8 mouse cellular contexts compared by ENCODE assay signal in the genomic region with DNA sequence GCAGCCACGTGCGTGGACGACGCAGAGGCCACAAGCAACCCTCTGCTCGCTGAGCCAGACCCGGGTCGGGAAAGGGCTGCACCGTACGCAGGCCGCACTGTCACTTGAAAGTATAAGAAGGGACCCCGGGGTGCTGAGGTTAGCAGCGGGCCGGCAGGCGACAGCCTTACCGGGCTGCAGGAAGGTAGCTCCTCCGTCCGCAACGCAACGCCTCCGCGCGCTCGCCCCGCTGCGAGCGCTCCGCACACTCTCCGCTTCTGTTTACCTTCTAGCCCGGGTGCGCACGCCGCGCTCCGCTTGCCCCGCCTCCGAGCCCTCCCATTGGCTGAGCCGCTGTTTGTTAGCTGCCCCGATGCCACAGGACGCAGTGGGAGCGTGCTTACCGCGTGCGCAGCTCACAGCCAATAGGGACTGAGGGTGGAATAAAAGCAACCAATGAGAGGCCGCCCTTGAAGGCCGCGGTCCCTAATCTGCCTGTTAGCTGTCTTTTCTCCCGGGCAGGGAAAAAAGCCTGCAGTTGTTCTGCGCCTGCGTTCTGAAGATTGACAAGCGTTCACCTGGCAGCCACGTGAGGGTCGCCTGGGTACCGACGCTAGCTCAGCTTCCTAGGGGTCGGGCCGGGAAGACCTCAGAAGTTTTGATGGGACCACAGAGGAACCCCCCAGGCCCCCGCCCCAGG. TPM values are rescaled to one million over a fixed set of nuclear protein-coding genes. Genes with fewer than 3 reads are reported as not detected.
A peak's percentile ranks its signal among the peaks of the same experiment; 100 is the strongest.
DNase-seq lines count a peak whose midpoint lies in the region; ATAC-seq lines count a peak whose summit lies in the region.

No protein-coding gene starts in this region.

- peak overlapping the region; percentile 63 for H3K27ac ChIP-seq in forebrain, embryonic 10.5 days
- peak overlapping the region; percentile 93 for H3K27ac ChIP-seq in heart, embryonic 16.5 days (ENCODE audit: low read length)
- H3K27ac ChIP-seq in liver, embryonic 15.5 days (replicated peaks): peak overlapping the region; percentile 74
- H3K27ac ChIP-seq in neural tube, embryonic 12.5 days: no peak overlapping the region

- no peaks in the 10 kb centered on the region for H3K9me3 ChIP-seq in forebrain, embryonic 10.5 days
- H3K9me3 ChIP-seq in heart, embryonic 16.5 days (replicated peaks; ENCODE audit: control insufficient read depth, low read length): no peaks in the 10 kb centered on the region
- no peaks in the 10 kb centered on the region for H3K9me3 ChIP-seq in liver, embryonic 15.5 days (replicated peaks)
- H3K9me3 ChIP-seq in neural tube, embryonic 12.5 days: no peaks in the 10 kb centered on the region

- peak overlapping the region; percentile 75 for H3K4me2 ChIP-seq in heart, embryonic 16.5 days (ENCODE audit: low read depth, low read length)
- peak overlapping the region; percentile 97 for H3K4me2 ChIP-seq in liver, embryonic 15.5 days
- peak overlapping the region; percentile 96 for H3K4me2 ChIP-seq in neural tube, embryonic 12.5 days (replicated peaks)

- peaks cover 12% of the 10 kb centered on the region; the same call in 1 of the 2 replicates for H3K27me3 ChIP-seq in forebrain, embryonic 10.5 days (ENCODE audit: poor library complexity, severe bottlenecking)
- H3K27me3 ChIP-seq in heart, embryonic 16.5 days (ENCODE audit: control insufficient read depth, insufficient read depth, low read length): no peaks in the 10 kb centered on the region
- no peaks in the 10 kb centered on the region; the same call in 1 of the 2 replicates for H3K27me3 ChIP-seq in liver, embryonic 15.5 days
- H3K27me3 ChIP-seq in neural tube, embryonic 12.5 days (replicated peaks): no peaks in the 10 kb centered on the region

- H3K4me3 ChIP-seq in forebrain, embryonic 10.5 days: peak overlapping the region; percentile 69
- H3K4me3 ChIP-seq in heart, embryonic 16.5 days (ENCODE audit: low read length): peak overlapping the region; percentile 85
- H3K4me3 ChIP-seq in liver, embryonic 15.5 days (replicated peaks): peak overlapping the region; percentile 76
- H3K4me3 ChIP-seq in neural tube, embryonic 12.5 days: peak overlapping the region; percentile 58

- peak overlapping the region; percentile 79 for H3K9ac ChIP-seq in heart, embryonic 16.5 days (ENCODE audit: low read length)
- H3K9ac ChIP-seq in liver, embryonic 15.5 days: peak overlapping the region; percentile 66
- H3K9ac ChIP-seq in neural tube, embryonic 12.5 days: peak overlapping the region; percentile 52; the same call in 1 of the 2 replicates

- DNase-seq in CD8-positive naive resting alpha-beta T cell, adult 2 months (ENCODE audit: low read depth in 2 of 2, low spot score in 2 of 2): peak; percentile 97 to 98
- peak; percentile 93 for DNase-seq in c-Kit-positive CD71-negative TER-119-negative erythroid progenitor cells, embryonic 14.5 days (ENCODE audit: low read depth)
- peak; percentile 97 for DNase-seq in forebrain, embryonic 10.5 days (ENCODE audit: extremely low spot score, low spot score)
- peak; percentile 98 to 99 for DNase-seq in kidney, postnatal 36 days
- peak; percentile 98 for DNase-seq in telencephalon, adult 2 months (ENCODE audit: low read depth, low spot score)

- WGBS in forebrain, embryonic 10.5 days: 1% methylated on average over 57 of the region's 57 CpGs
- under 1% methylated on average over 57 of the region's 57 CpGs for WGBS in heart, embryonic 16.5 days
- under 1% methylated on average over 57 of the region's 57 CpGs for WGBS in liver, embryonic 15.5 days (ENCODE audit: insufficient replicate concordance)
- WGBS in neural tube, embryonic 12.5 days: 1% methylated on average over 57 of the region's 57 CpGs

- no peaks in the 10 kb centered on the region for H3K36me3 ChIP-seq in forebrain, embryonic 10.5 days (replicated peaks)
- H3K36me3 ChIP-seq in heart, embryonic 16.5 days (ENCODE audit: control insufficient read depth, insufficient read depth): no peaks in the 10 kb centered on the region
- no peaks in the 10 kb centered on the region for H3K36me3 ChIP-seq in liver, embryonic 15.5 days (replicated peaks)
- no peaks in the 10 kb centered on the region for H3K36me3 ChIP-seq in neural tube, embryonic 12.5 days

- ATAC-seq in heart, embryonic 16.5 days (replicated peaks; ENCODE audit: extremely low read depth, insufficient read depth, low FRiP score): peak; percentile 98
- peak; percentile 99 for ATAC-seq in liver, embryonic 15.5 days (ENCODE audit: insufficient read depth)
- peak; percentile 100 for ATAC-seq in neural tube, embryonic 12.5 days (ENCODE audit: low FRiP score, low read depth)

- H3K4me1 ChIP-seq in forebrain, embryonic 10.5 days: peaks cover 19% of the 10 kb centered on the region
- H3K4me1 ChIP-seq in heart, embryonic 16.5 days (ENCODE audit: control insufficient read depth, insufficient read depth, low read length): peaks cover 23% of the 10 kb centered on the region
- peaks cover 41% of the 10 kb centered on the region for H3K4me1 ChIP-seq in liver, embryonic 15.5 days (replicated peaks)
- H3K4me1 ChIP-seq in neural tube, embryonic 12.5 days: peaks cover 10% of the 10 kb centered on the region

RNA-seq across cellular contexts. Expression of a gene that starts 3.6 kb away (rescaled TPM):
- polyA plus RNA-seq in forebrain, embryonic 10.5 days (2016; fragmentation: Nextera tagmentation; extraction: Ambion mirVana): 1.1 TPM in 2 replicates
- polyA plus RNA-seq in heart, embryonic 16.5 days (2015; fragmentation: Nextera tagmentation; extraction: Ambion mirVana): 70.0 and 89.0 TPM in 2 replicates
- polyA plus RNA-seq in liver, embryonic 15.5 days (2015; fragmentation: Nextera tagmentation; extraction: Ambion mirVana): 25.3 and 27.0 TPM in 2 replicates
- 3.7 and 4.0 TPM in 2 replicates for polyA plus RNA-seq in neural tube, embryonic 12.5 days (2016; fragmentation: Nextera tagmentation; extraction: Ambion mirVana)
